Mouse (Mus musculus) ES-E14 (cell line): Measurements from ENCODE around the gene Smco4. TPM values are rescaled to one million over a fixed set of nuclear protein-coding genes. Genes with fewer than 3 reads are reported as not detected.

Source experiments
- DNase-seq: peaks from one replicate; pipeline ENCODE4 v3.0.0-alpha.2; 2013; ENCODE audit warnings: low read depth, low spot score
- H3K27ac ChIP-seq: 2 replicates; pipeline ENCODE4 v1.5.1; 2012; ENCODE audit warnings: low read depth, mild to moderate bottlenecking, low read length, moderate library complexity, mixed read lengths; ENCODE audit not compliant: poor library complexity, insufficient read depth, severe bottlenecking
- H3K36me3 ChIP-seq: 2 replicates; pipeline ENCODE4 v1.6.1; 2012; ENCODE audit warnings: mild to moderate bottlenecking, low read length, moderate library complexity, mixed read lengths; ENCODE audit not compliant: control insufficient read depth, poor library complexity, insufficient read depth, severe bottlenecking
- H3K4me1 ChIP-seq, 2 experiments: fragments of 150-350 bp in 1 of 2; sonication (generic) in 1 of 2; 2 replicates each; pipeline ENCODE4 v1.6.1; 2012; ENCODE audit warnings: low read length in 2 of 2, mild to moderate bottlenecking in 1 of 2, mixed read lengths in 1 of 2; ENCODE audit not compliant: control insufficient read depth in 2 of 2, insufficient read depth in 2 of 2, poor library complexity in 1 of 2
- H3K4me3 ChIP-seq, 2 experiments: fragments of 150-350 bp in 1 of 2; sonication (generic) in 1 of 2; 2 replicates each; pipeline ENCODE4 v1.5.1; 2012; ENCODE audit warnings: low read length in 2 of 2, low read depth in 1 of 2, mild to moderate bottlenecking in 1 of 2, mixed read lengths in 1 of 2; ENCODE audit not compliant: insufficient read depth in 1 of 2, poor library complexity in 1 of 2, severe bottlenecking in 1 of 2
- H3K9ac ChIP-seq: 2 replicates; pipeline ENCODE4 v1.6.1; 2012; ENCODE audit warnings: low read depth, mild to moderate bottlenecking, low read length, mixed read lengths; ENCODE audit not compliant: poor library complexity, insufficient read depth, severe bottlenecking
- H3K9me3 ChIP-seq: fragments of 150-350 bp; sonication (generic); 2 replicates; pipeline ENCODE4 v1.6.1; 2012; ENCODE audit warnings: low read depth, mild to moderate bottlenecking, low read length; ENCODE audit not compliant: control insufficient read depth, insufficient read depth
- CHD2 ChIP-seq: IDR thresholded peaks from 2 replicates; pipeline ENCODE4 v1.6.1; 2014; ENCODE audit warnings: mild to moderate bottlenecking, low read depth, low read length, inconsistent platforms
- HCFC1 ChIP-seq: IDR thresholded peaks from 2 replicates; pipeline ENCODE4 v1.6.1; 2012; ENCODE audit warnings: low read length, inconsistent platforms, borderline replicate concordance; ENCODE audit not compliant: insufficient read depth
- MAFK ChIP-seq: IDR thresholded peaks from 2 replicates; pipeline ENCODE4 v1.6.1; 2014; ENCODE audit warnings: mild to moderate bottlenecking, low read depth, low read length, inconsistent platforms; ENCODE audit not compliant: insufficient read depth
- ZC3H11A ChIP-seq: IDR thresholded peaks from 2 replicates; pipeline ENCODE4 v1.6.1; 2012; ENCODE audit warnings: low read depth, mild to moderate bottlenecking, inconsistent platforms, low read length, borderline replicate concordance
- ZNF384 ChIP-seq: IDR thresholded peaks from 2 replicates; pipeline ENCODE4 v1.6.1; 2012; ENCODE audit warnings: low read depth, low read length, inconsistent platforms
- in situ Hi-C, 2 experiments: fragments of 600-800 bp; cut with MboI; formaldehyde crosslinking; loops; one replicate each; pipeline ENCODE4 v1.15.1; 2025; ENCODE audit warnings: low sequenced_read_pairs in 2 of 2, inconsistent platforms in 1 of 2; ENCODE audit not compliant: unreplicated experiment in 2 of 2
- total RNA-seq: library from RNA; depleted of rRNA; stranded (reverse); fragments of 300-350 nt; gene quantifications from 2 replicates; pipeline ENCODE4 v1.2.3, GENCODE M21; 2012; rRNA removed

Smco4 gene
- total RNA-seq, result 6.4 and 8.7 TPM in 2 replicates

GRCm38 (mm10) chr9:15493235-15493924, at the start of gene Smco4:
Gene Smco4 (plus strand): TSS chr9:15493432.
- DNase-seq, result peak; percentile 56
- no peak for TF ChIP-seq HCFC1
- no peak for TF ChIP-seq ZNF384
- TF ChIP-seq ZC3H11A, result no peak
- no peak for TF ChIP-seq CHD2
- TF ChIP-seq MAFK, result no peak
- Histone ChIP-seq H3K4me3 (peak within 1 kb of the TSS; percentile 88 to 94), H3K9me3 (no peaks in the 10 kb centered on the region), H3K4me1 (peaks cover 0 to 4% of the 10 kb centered on the region in 2 experiments; a peak in 2 of 4 replicates), H3K36me3 (peaks cover 2% of the 10 kb centered on the region; the same call in 1 of the 2 replicates), H3K27ac (no peak within 1 kb of the TSS), H3K9ac (peak within 1 kb of the TSS; percentile 91)
- in situ Hi-C loops, result no loop called here

- Histone ChIP-seq H3K27ac (no peak overlapping the region), H3K9me3 (no peaks in the 10 kb centered on the region), H3K9ac (no peak overlapping the region), H3K4me1 (no peaks in the 10 kb centered on the region), H3K36me3 (no peaks in the 10 kb centered on the region), H3K4me3 (no peak overlapping the region)
- no peak for TF ChIP-seq ZC3H11A
- no peak for TF ChIP-seq HCFC1
- no peak for TF ChIP-seq CHD2
- no peak for TF ChIP-seq ZNF384
- TF ChIP-seq MAFK, result no peak
- DNase-seq, result no peak
- in situ Hi-C loops, result no loop called here
Observed at GRCm38 (mm10) chr9:15447397-15447796, 45.8 kb upstream of the Smco4 start.

- Histone ChIP-seq H3K4me3 (no peak overlapping the region), H3K4me1 (no peaks in the 10 kb centered on the region), H3K9me3 (no peaks in the 10 kb centered on the region), H3K27ac (no peak overlapping the region), H3K9ac (no peak overlapping the region), H3K36me3 (no peaks in the 10 kb centered on the region)
- in situ Hi-C loops, result no loop called here
- no peak for TF ChIP-seq MAFK
- no peak for TF ChIP-seq ZC3H11A
- TF ChIP-seq ZNF384, result no peak
- no peak for TF ChIP-seq CHD2
- TF ChIP-seq HCFC1, result no peak
- no peak for DNase-seq
Observed at GRCm38 (mm10) chr9:15450921-15451320, 42.3 kb upstream of the Smco4 start.

GRCm38 (mm10) chr9:15472256-15472655, 21.0 kb upstream of the Smco4 start:
- no peaks in the 10 kb centered on the region for H3K9me3 ChIP-seq
- 0 out of 4 replicates have a peak, but pooled peaks cover 0 to 5% of the 10 kb centered on the region in 2 experiments for H3K4me1 ChIP-seq

GRCm38 (mm10) chr9:15473206-15473605, 20.0 kb upstream of the Smco4 start:
- no peaks in the 10 kb centered on the region for H3K36me3 ChIP-seq
- no peaks in the 10 kb centered on the region for H3K9me3 ChIP-seq
- no peak overlapping the region for H3K9ac ChIP-seq
- H3K4me1 ChIP-seq, result 0 out of 4 replicates have a peak, but pooled peaks cover 0 to 5% of the 10 kb centered on the region in 2 experiments
- TF ChIP-seq MAFK (no peak), ZC3H11A (no peak), HCFC1 (no peak), ZNF384 (no peak), CHD2 (no peak)
- in situ Hi-C loops, result no loop called here
- no peak for DNase-seq
- H3K27ac ChIP-seq, result no peak overlapping the region
- no peak overlapping the region for H3K4me3 ChIP-seq

More at GRCm38 (mm10) chr9:15472256-15472655, 21.0 kb upstream of the Smco4 start:
- Histone ChIP-seq H3K36me3 (no peaks in the 10 kb centered on the region), H3K9ac (no peak overlapping the region), H3K27ac (no peak overlapping the region), H3K4me3 (no peak overlapping the region)
- no peak for TF ChIP-seq CHD2
- TF ChIP-seq ZNF384, result no peak
- DNase-seq, result no peak
- in situ Hi-C loops, result no loop called here
